Mouse (Mus musculus) ES-E14 (cell line): ENCODE results near the gene Pcdh15. TPM values are rescaled to one million over a fixed set of nuclear protein-coding genes. Genes with fewer than 3 reads are reported as not detected.
A peak's percentile ranks its signal among the peaks of the same experiment; 100 is the strongest.

Source experiments
- DNase-seq: peaks from one replicate; pipeline ENCODE4 v3.0.0-alpha.2; 2013; ENCODE audit warnings: low read depth, low spot score
- H3K27ac ChIP-seq: 2 replicates; pipeline ENCODE4 v1.5.1; 2012; ENCODE audit warnings: low read depth, mild to moderate bottlenecking, low read length, moderate library complexity, mixed read lengths; ENCODE audit not compliant: poor library complexity, insufficient read depth, severe bottlenecking
- H3K36me3 ChIP-seq: 2 replicates; pipeline ENCODE4 v1.6.1; 2012; ENCODE audit warnings: mild to moderate bottlenecking, low read length, moderate library complexity, mixed read lengths; ENCODE audit not compliant: control insufficient read depth, poor library complexity, insufficient read depth, severe bottlenecking
- H3K4me1 ChIP-seq, 2 experiments: fragments of 150-350 bp in 1 of 2; sonication (generic) in 1 of 2; 2 replicates each; pipeline ENCODE4 v1.6.1; 2012; ENCODE audit warnings: low read length in 2 of 2, mild to moderate bottlenecking in 1 of 2, mixed read lengths in 1 of 2; ENCODE audit not compliant: control insufficient read depth in 2 of 2, insufficient read depth in 2 of 2, poor library complexity in 1 of 2
- H3K4me3 ChIP-seq, 2 experiments: fragments of 150-350 bp in 1 of 2; sonication (generic) in 1 of 2; 2 replicates each; pipeline ENCODE4 v1.5.1; 2012; ENCODE audit warnings: low read length in 2 of 2, low read depth in 1 of 2, mild to moderate bottlenecking in 1 of 2, mixed read lengths in 1 of 2; ENCODE audit not compliant: insufficient read depth in 1 of 2, poor library complexity in 1 of 2, severe bottlenecking in 1 of 2
- H3K9ac ChIP-seq: 2 replicates; pipeline ENCODE4 v1.6.1; 2012; ENCODE audit warnings: low read depth, mild to moderate bottlenecking, low read length, mixed read lengths; ENCODE audit not compliant: poor library complexity, insufficient read depth, severe bottlenecking
- H3K9me3 ChIP-seq: fragments of 150-350 bp; sonication (generic); 2 replicates; pipeline ENCODE4 v1.6.1; 2012; ENCODE audit warnings: low read depth, mild to moderate bottlenecking, low read length; ENCODE audit not compliant: control insufficient read depth, insufficient read depth
- CHD2 ChIP-seq: IDR thresholded peaks from 2 replicates; pipeline ENCODE4 v1.6.1; 2014; ENCODE audit warnings: mild to moderate bottlenecking, low read depth, low read length, inconsistent platforms
- HCFC1 ChIP-seq: IDR thresholded peaks from 2 replicates; pipeline ENCODE4 v1.6.1; 2012; ENCODE audit warnings: low read length, inconsistent platforms, borderline replicate concordance; ENCODE audit not compliant: insufficient read depth
- MAFK ChIP-seq: IDR thresholded peaks from 2 replicates; pipeline ENCODE4 v1.6.1; 2014; ENCODE audit warnings: mild to moderate bottlenecking, low read depth, low read length, inconsistent platforms; ENCODE audit not compliant: insufficient read depth
- ZC3H11A ChIP-seq: IDR thresholded peaks from 2 replicates; pipeline ENCODE4 v1.6.1; 2012; ENCODE audit warnings: low read depth, mild to moderate bottlenecking, inconsistent platforms, low read length, borderline replicate concordance
- ZNF384 ChIP-seq: IDR thresholded peaks from 2 replicates; pipeline ENCODE4 v1.6.1; 2012; ENCODE audit warnings: low read depth, low read length, inconsistent platforms
- in situ Hi-C, 2 experiments: fragments of 600-800 bp; cut with MboI; formaldehyde crosslinking; loops; one replicate each; pipeline ENCODE4 v1.15.1; 2025; ENCODE audit warnings: low sequenced_read_pairs in 2 of 2, inconsistent platforms in 1 of 2; ENCODE audit not compliant: unreplicated experiment in 2 of 2
- total RNA-seq: library from RNA; depleted of rRNA; stranded (reverse); fragments of 300-350 nt; gene quantifications from 2 replicates; pipeline ENCODE4 v1.2.3, GENCODE M21; 2012

Pcdh15 gene
- total RNA-seq, 1 experiment = 0.04 TPM

DNA sequence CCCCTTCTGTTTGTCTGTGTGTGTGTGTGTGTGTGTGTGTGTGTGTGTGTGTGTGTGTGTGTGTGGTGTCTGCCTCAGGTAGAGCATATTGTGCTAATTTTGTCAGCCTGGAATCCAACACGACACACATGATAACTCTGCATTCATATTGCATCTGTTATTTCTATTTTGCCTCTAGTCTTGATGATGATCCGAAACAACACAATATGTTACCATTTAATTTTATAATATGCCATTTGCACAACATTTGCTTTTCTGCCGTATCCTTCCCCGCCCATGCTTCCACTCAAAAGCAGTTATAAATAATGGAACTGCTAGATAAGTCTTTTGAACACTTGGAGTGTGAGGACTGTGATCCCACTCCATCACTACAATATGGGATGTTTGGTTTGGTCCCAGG lies 987.5 kb downstream of the Pcdh15 start:
- TF ChIP-seq MAFK (no peak), ZNF384 (no peak), ZC3H11A (no peak), HCFC1 (no peak), CHD2 (no peak)
- no peak overlapping the region for H3K9ac ChIP-seq
- H3K4me1 ChIP-seq = no peaks in the 10 kb centered on the region
- H3K4me3 ChIP-seq = no peak overlapping the region
- DNase-seq = no peak
- no peak overlapping the region for H3K27ac ChIP-seq
- H3K9me3 ChIP-seq = no peaks in the 10 kb centered on the region
- in situ Hi-C loops = no loop called here
- H3K36me3 ChIP-seq = no peaks in the 10 kb centered on the region

DNA sequence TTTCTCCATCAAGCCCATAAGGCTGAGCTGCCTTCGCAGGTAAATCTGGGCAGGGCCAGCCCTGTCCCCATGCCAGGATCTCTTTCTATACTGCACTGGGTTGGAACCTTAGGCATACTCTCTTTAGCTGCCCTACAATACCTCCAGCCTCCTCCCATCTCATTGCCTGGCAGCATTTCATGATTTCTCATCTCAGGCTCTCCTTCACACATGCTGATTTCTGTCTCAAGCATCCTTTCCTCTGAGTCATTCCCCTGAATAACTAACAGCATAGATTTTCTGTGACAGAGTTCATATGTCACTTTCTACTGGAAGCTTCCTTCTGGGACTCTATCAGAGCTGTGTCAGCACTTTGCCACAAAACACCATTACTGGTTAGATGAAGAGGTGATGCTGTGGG lies 999.2 kb downstream of the Pcdh15 start:
- Histone ChIP-seq H3K9ac (no peak overlapping the region), H3K9me3 (no peaks in the 10 kb centered on the region), H3K36me3 (no peaks in the 10 kb centered on the region), H3K27ac (no peak overlapping the region), H3K4me3 (no peak overlapping the region), H3K4me1 (no peaks in the 10 kb centered on the region)
- no peak for DNase-seq
- TF ChIP-seq ZNF384 = no peak
- no peak for TF ChIP-seq MAFK
- TF ChIP-seq ZC3H11A = no peak
- no peak for TF ChIP-seq HCFC1
- TF ChIP-seq CHD2 = no peak
- in situ Hi-C loops = no loop called here

DNA sequence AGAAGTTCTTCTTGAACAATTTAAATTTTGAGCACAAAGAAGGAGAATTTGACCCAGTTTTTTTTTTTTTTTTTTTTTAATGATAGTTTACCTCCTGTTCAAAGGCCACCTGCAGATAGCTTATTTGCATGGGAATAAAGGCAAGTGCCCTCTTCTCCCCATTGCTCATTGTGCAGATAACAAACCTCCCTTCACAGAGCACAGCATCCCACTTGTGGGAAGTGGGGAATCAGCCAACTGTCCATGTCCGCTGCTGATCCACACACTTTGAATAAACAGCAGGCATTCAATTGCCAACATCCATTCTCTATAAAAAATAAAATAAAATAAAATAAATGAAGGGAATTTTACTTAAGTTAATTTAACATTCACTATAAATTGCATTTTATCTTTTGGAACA lies 1015.0 kb downstream of the Pcdh15 start:
- Histone ChIP-seq H3K36me3 (no peaks in the 10 kb centered on the region), H3K4me1 (no peaks in the 10 kb centered on the region), H3K9me3 (no peaks in the 10 kb centered on the region), H3K9ac (no peak overlapping the region), H3K27ac (no peak overlapping the region), H3K4me3 (no peak overlapping the region)
- no peak for DNase-seq
- no peak for TF ChIP-seq MAFK
- no peak for TF ChIP-seq ZC3H11A
- TF ChIP-seq ZNF384 = peak; percentile 42; the same call in 1 of the 2 replicates
- TF ChIP-seq HCFC1 = no peak
- TF ChIP-seq CHD2 = no peak
- in situ Hi-C loops = no loop called here

DNA sequence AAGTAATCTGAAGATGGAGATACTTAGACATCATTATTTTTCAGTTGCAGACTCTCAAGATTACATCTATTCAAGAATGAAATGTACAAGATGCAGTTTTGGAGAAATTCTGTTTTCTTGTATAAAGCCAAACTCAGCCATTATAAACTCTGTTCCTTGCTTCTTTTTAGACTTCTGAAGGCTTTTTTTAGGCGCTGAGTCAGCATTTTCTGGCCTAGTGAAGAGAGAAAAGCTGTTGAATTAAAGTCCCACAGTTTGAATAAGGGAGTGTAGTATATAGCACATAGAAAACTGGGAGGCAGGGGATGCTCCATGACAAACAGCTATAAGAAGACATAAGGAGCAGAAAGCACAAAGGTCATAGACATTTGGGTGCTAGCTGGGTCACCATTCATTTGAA lies 1017.7 kb downstream of the Pcdh15 start:
- TF ChIP-seq MAFK (peak; percentile 95), ZNF384 (no peak), CHD2 (no peak), HCFC1 (no peak)
- no peak for DNase-seq
- no peak overlapping the region for H3K4me3 ChIP-seq
- no peak overlapping the region for H3K27ac ChIP-seq
- in situ Hi-C loops = no loop called here
- no peak overlapping the region for H3K9ac ChIP-seq
- H3K9me3 ChIP-seq = no peaks in the 10 kb centered on the region
- H3K4me1 ChIP-seq = no peaks in the 10 kb centered on the region
- no peaks in the 10 kb centered on the region for H3K36me3 ChIP-seq

DNA sequence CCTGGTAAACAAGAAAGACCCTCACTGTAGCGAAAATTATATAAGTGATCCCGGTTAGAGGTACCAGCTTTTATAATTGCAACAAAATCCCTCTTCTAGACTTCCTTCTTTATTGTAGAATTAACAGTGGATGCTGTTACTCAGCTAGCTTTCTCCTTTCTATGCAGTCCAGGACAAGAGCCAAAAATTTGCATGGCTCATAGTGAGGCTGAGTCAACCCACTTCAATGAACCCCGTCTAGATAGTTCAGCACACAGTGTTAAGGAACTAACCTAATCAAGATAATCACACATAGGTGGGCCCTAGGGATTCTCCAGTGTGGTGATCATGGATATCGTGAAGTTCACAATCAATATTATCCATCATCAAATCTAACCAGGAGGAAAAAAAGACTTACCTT lies 1024.3 kb downstream of the Pcdh15 start:
- DNase-seq = no peak
- no peak overlapping the region for H3K4me3 ChIP-seq
- no peaks in the 10 kb centered on the region for H3K4me1 ChIP-seq
- H3K9me3 ChIP-seq = no peaks in the 10 kb centered on the region
- no peak overlapping the region for H3K9ac ChIP-seq
- no peak overlapping the region for H3K27ac ChIP-seq
- H3K36me3 ChIP-seq = no peaks in the 10 kb centered on the region
- TF ChIP-seq MAFK (no peak), CHD2 (no peak), ZNF384 (no peak), HCFC1 (no peak), ZC3H11A (no peak)
- in situ Hi-C loops = no loop called here
